Mouse (Mus musculus): ENCODE measurements around the gene Plekha1. TPM values are rescaled to one million over a fixed set of nuclear protein-coding genes. Genes with fewer than 3 reads are reported as not detected.

Plekha1 gene
- 34.8 and 38.4 TPM in 2 replicates for polyA plus RNA-seq (2014; fragmentation: Nextera tagmentation; extraction: Ambion mirVana)

GRCm38 (mm10) chr7:130865613-130866591, at the start of gene Plekha1:
TSS of gene Plekha1 (plus strand) at chr7:130865756.
- Histone ChIP-seq H3K9ac (ENCODE audit: low read length) (peak within 1 kb of the TSS; percentile 79), H3K4me1 (replicated peaks; ENCODE audit: control insufficient read depth, insufficient read depth, low read length) (peaks cover 12% of the 10 kb centered on the region), H3K4me3 (ENCODE audit: low read depth, low read length) (peak within 1 kb of the TSS; percentile 88), H3K27ac (ENCODE audit: low read depth) (peak within 1 kb of the TSS; percentile 65), H3K4me2 (ENCODE audit: low read length) (peak within 1 kb of the TSS; percentile 66), H3K36me3 (ENCODE audit: control insufficient read depth, insufficient read depth, low read length) (no peaks in the 10 kb centered on the region), H3K27me3 (replicated peaks; ENCODE audit: control insufficient read depth, insufficient read depth, low read length) (no peaks in the 10 kb centered on the region), H3K9me3 (ENCODE audit: control insufficient read depth, low read length) (no peaks in the 10 kb centered on the region)
- ATAC-seq (replicated peaks; ENCODE audit: low FRiP score, low TSS enrichment, low read depth) (peak; percentile 98), DNase-seq (ENCODE audit: low spot score) (peak; percentile 95)
- under 1% methylated on average over 94 of the region's 114 CpGs for WGBS

GRCm38 (mm10) chr7:130816243-130816642, 49.3 kb upstream of the Plekha1 start:
- H3K4me1 ChIP-seq (replicated peaks; ENCODE audit: control insufficient read depth, insufficient read depth, low read length), result no peaks in the 10 kb centered on the region
- no peaks in the 10 kb centered on the region for H3K9me3 ChIP-seq (ENCODE audit: control insufficient read depth, low read length)
- DNase-seq (ENCODE audit: low spot score) (no peak), ATAC-seq (replicated peaks; ENCODE audit: low FRiP score, low TSS enrichment, low read depth) (no peak)
- no peaks in the 10 kb centered on the region for H3K27me3 ChIP-seq (replicated peaks; ENCODE audit: control insufficient read depth, insufficient read depth, low read length)
- WGBS, result 88% methylated on average over 7 of the region's 7 CpGs
- no peak overlapping the region for H3K4me3 ChIP-seq (ENCODE audit: low read depth, low read length)
- no peak overlapping the region for H3K27ac ChIP-seq (ENCODE audit: low read depth)
- H3K9ac ChIP-seq (ENCODE audit: low read length), result no peak overlapping the region
- H3K36me3 ChIP-seq (ENCODE audit: control insufficient read depth, insufficient read depth, low read length), result no peaks in the 10 kb centered on the region
- no peak overlapping the region for H3K4me2 ChIP-seq (ENCODE audit: low read length)

- ATAC-seq (replicated peaks; ENCODE audit: low FRiP score, low TSS enrichment, low read depth), result no peak
- 72% methylated on average over 5 of the region's 5 CpGs for WGBS
- Histone ChIP-seq H3K4me3 (ENCODE audit: low read depth, low read length) (no peak overlapping the region), H3K4me2 (ENCODE audit: low read length) (no peak overlapping the region), H3K9ac (ENCODE audit: low read length) (no peak overlapping the region), H3K9me3 (ENCODE audit: control insufficient read depth, low read length) (no peaks in the 10 kb centered on the region), H3K36me3 (ENCODE audit: control insufficient read depth, insufficient read depth, low read length) (no peaks in the 10 kb centered on the region), H3K27me3 (replicated peaks; ENCODE audit: control insufficient read depth, insufficient read depth, low read length) (no peaks in the 10 kb centered on the region), H3K4me1 (replicated peaks; ENCODE audit: control insufficient read depth, insufficient read depth, low read length) (no peaks in the 10 kb centered on the region), H3K27ac (ENCODE audit: low read depth) (no peak overlapping the region)
- DNase-seq (ENCODE audit: low spot score), result no peak
Measured at GRCm38 (mm10) chr7:130818813-130819212, 46.7 kb upstream of the Plekha1 start.

- no peak for ATAC-seq (replicated peaks; ENCODE audit: low FRiP score, low TSS enrichment, low read depth)
- WGBS, result 58% methylated on average over 10 of the region's 10 CpGs
- DNase-seq (ENCODE audit: low spot score), result no peak
Measured at GRCm38 (mm10) chr7:130819624-130820023, 45.9 kb upstream of the Plekha1 start.

GRCm38 (mm10) chr7:130823992-130824391, 41.6 kb upstream of the Plekha1 start:
- Histone ChIP-seq H3K36me3 (ENCODE audit: control insufficient read depth, insufficient read depth, low read length) (no peaks in the 10 kb centered on the region), H3K27ac (ENCODE audit: low read depth) (no peak overlapping the region), H3K9ac (ENCODE audit: low read length) (no peak overlapping the region), H3K4me1 (replicated peaks; ENCODE audit: control insufficient read depth, insufficient read depth, low read length) (no peaks in the 10 kb centered on the region), H3K9me3 (ENCODE audit: control insufficient read depth, low read length) (no peaks in the 10 kb centered on the region), H3K27me3 (replicated peaks; ENCODE audit: control insufficient read depth, insufficient read depth, low read length) (no peaks in the 10 kb centered on the region), H3K4me3 (ENCODE audit: low read depth, low read length) (no peak overlapping the region), H3K4me2 (ENCODE audit: low read length) (no peak overlapping the region)
- no peak for DNase-seq (ENCODE audit: low spot score)
- ATAC-seq (replicated peaks; ENCODE audit: low FRiP score, low TSS enrichment, low read depth), result no peak
- 33% methylated on average over 9 of the region's 9 CpGs for WGBS

More at GRCm38 (mm10) chr7:130819624-130820023, 45.9 kb upstream of the Plekha1 start:
- no peaks in the 10 kb centered on the region for H3K4me1 ChIP-seq (replicated peaks; ENCODE audit: control insufficient read depth, insufficient read depth, low read length)
- H3K27ac ChIP-seq (ENCODE audit: low read depth), result no peak overlapping the region
- H3K4me2 ChIP-seq (ENCODE audit: low read length), result no peak overlapping the region
- no peak overlapping the region for H3K9ac ChIP-seq (ENCODE audit: low read length)
- no peaks in the 10 kb centered on the region for H3K27me3 ChIP-seq (replicated peaks; ENCODE audit: control insufficient read depth, insufficient read depth, low read length)
- H3K9me3 ChIP-seq (ENCODE audit: control insufficient read depth, low read length), result no peaks in the 10 kb centered on the region
- no peak overlapping the region for H3K4me3 ChIP-seq (ENCODE audit: low read depth, low read length)
- no peaks in the 10 kb centered on the region for H3K36me3 ChIP-seq (ENCODE audit: control insufficient read depth, insufficient read depth, low read length)

- Histone ChIP-seq H3K4me1 (replicated peaks; ENCODE audit: control insufficient read depth, insufficient read depth, low read length) (no peaks in the 10 kb centered on the region), H3K4me3 (ENCODE audit: low read depth, low read length) (no peak overlapping the region), H3K9me3 (ENCODE audit: control insufficient read depth, low read length) (no peaks in the 10 kb centered on the region), H3K9ac (ENCODE audit: low read length) (no peak overlapping the region), H3K4me2 (ENCODE audit: low read length) (no peak overlapping the region), H3K27ac (ENCODE audit: low read depth) (no peak overlapping the region), H3K27me3 (replicated peaks; ENCODE audit: control insufficient read depth, insufficient read depth, low read length) (no peaks in the 10 kb centered on the region), H3K36me3 (ENCODE audit: control insufficient read depth, insufficient read depth, low read length) (no peaks in the 10 kb centered on the region)
- ATAC-seq (replicated peaks; ENCODE audit: low FRiP score, low TSS enrichment, low read depth), result no peak
- DNase-seq (ENCODE audit: low spot score), result no peak
- 87% methylated on average over 3 of the region's 3 CpGs for WGBS
Measured at GRCm38 (mm10) chr7:130826343-130826742, 39.2 kb upstream of the Plekha1 start.

- no peaks in the 10 kb centered on the region for H3K36me3 ChIP-seq (ENCODE audit: control insufficient read depth, insufficient read depth, low read length)
- ATAC-seq (replicated peaks; ENCODE audit: low FRiP score, low TSS enrichment, low read depth) (peak; percentile 58; the same call in 1 of the 2 replicates), DNase-seq (ENCODE audit: low spot score) (peak; percentile 76)
- no peaks in the 10 kb centered on the region for H3K27me3 ChIP-seq (replicated peaks; ENCODE audit: control insufficient read depth, insufficient read depth, low read length)
- no peak overlapping the region for H3K27ac ChIP-seq (ENCODE audit: low read depth)
- no peak overlapping the region for H3K4me3 ChIP-seq (ENCODE audit: low read depth, low read length)
- no peak overlapping the region for H3K4me2 ChIP-seq (ENCODE audit: low read length)
- H3K9me3 ChIP-seq (ENCODE audit: control insufficient read depth, low read length), result no peaks in the 10 kb centered on the region
- no peak overlapping the region for H3K9ac ChIP-seq (ENCODE audit: low read length)
- H3K4me1 ChIP-seq (replicated peaks; ENCODE audit: control insufficient read depth, insufficient read depth, low read length), result no peaks in the 10 kb centered on the region
- 25% methylated on average over 3 of the region's 3 CpGs for WGBS
Measured at GRCm38 (mm10) chr7:130827431-130827830, 38.1 kb upstream of the Plekha1 start.

GRCm38 (mm10) chr7:130827844-130828403, 37.6 kb upstream of the Plekha1 start:
- H3K9me3 ChIP-seq (ENCODE audit: control insufficient read depth, low read length), result no peaks in the 10 kb centered on the region
- no peak for ATAC-seq (replicated peaks; ENCODE audit: low FRiP score, low TSS enrichment, low read depth)
- H3K27ac ChIP-seq (ENCODE audit: low read depth), result no peak overlapping the region
- no peak overlapping the region for H3K9ac ChIP-seq (ENCODE audit: low read length)
- H3K27me3 ChIP-seq (replicated peaks; ENCODE audit: control insufficient read depth, insufficient read depth, low read length), result no peaks in the 10 kb centered on the region
- WGBS, result 91% methylated on average over 9 of the region's 9 CpGs
- no peak for DNase-seq (ENCODE audit: low spot score)
- H3K4me2 ChIP-seq (ENCODE audit: low read length), result no peak overlapping the region
- H3K36me3 ChIP-seq (ENCODE audit: control insufficient read depth, insufficient read depth, low read length), result no peaks in the 10 kb centered on the region
- no peak overlapping the region for H3K4me3 ChIP-seq (ENCODE audit: low read depth, low read length)
- no peaks in the 10 kb centered on the region for H3K4me1 ChIP-seq (replicated peaks; ENCODE audit: control insufficient read depth, insufficient read depth, low read length)
